Comparison of ENCODE assay signal across 27 mouse cellular contexts in the genomic region with DNA sequence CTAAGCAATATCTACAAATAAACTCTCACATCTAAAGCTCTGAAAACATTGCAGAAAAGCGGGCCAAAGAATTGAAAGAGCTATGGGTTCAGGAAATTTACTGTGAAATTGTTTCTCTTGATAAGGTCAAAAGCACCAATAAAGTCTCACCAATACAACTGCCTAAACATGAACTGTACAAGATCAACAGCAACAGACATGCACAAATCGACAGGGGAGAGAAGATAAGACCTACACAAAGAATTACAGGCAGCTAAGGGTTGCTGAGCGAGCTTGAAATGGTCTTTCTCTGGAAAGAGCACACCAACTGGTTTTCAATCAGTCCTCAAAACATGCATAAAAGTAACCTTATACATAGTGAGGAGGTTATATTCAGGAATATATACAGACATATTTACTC.
"Had no signal": no experiment of that assay in that cellular context is flagged by ENCODE, and none has a peak within 500 bp of the region (broad histone marks: within the 10 kb centered on the region; RNA-seq: fewer than 3 reads in every experiment).

No protein-coding gene starts in this region.

- H3K27me3 ChIP-seq: embryonic facial prominence, embryonic 12.5 days; embryonic facial prominence, embryonic 13.5 days; embryonic facial prominence, embryonic 15.5 days; forebrain, embryonic 12.5 days; forebrain, embryonic 13.5 days; forebrain, embryonic 15.5 days had no signal

- ATAC-seq: forebrain, embryonic 13.5 days; forebrain, embryonic 14.5 days; forebrain, embryonic 15.5 days; forebrain, embryonic 16.5 days; forebrain, postnatal 0 days had no signal

- H3K9me3 ChIP-seq: embryonic facial prominence, embryonic 10.5 days; embryonic facial prominence, embryonic 12.5 days; embryonic facial prominence, embryonic 13.5 days; embryonic facial prominence, embryonic 15.5 days; forebrain, embryonic 10.5 days; forebrain, embryonic 12.5 days; forebrain, embryonic 13.5 days; forebrain, embryonic 15.5 days; heart, embryonic 10.5 days had no signal

- H3K4me3 ChIP-seq: embryonic facial prominence, embryonic 10.5 days; embryonic facial prominence, embryonic 12.5 days; embryonic facial prominence, embryonic 13.5 days; embryonic facial prominence, embryonic 15.5 days; erythroblast, embryonic 14.5 days; forebrain, embryonic 10.5 days; forebrain, embryonic 12.5 days; forebrain, embryonic 13.5 days; forebrain, embryonic 15.5 days; gastrocnemius, adult 2 months; heart, adult 2 months; heart, embryonic 10.5 days had no signal

- DNase-seq: cerebellum, adult 9-11 months; cerebellum, postnatal 10 days; cerebellum, postnatal 14 days; cerebellum, postnatal 25 days; cerebellum, postnatal 36 days; embryo, embryonic 11 days; forebrain, postnatal 0 days; gastrocnemius, adult 2 months; gastrocnemius, postnatal 10 days; gastrocnemius, postnatal 14 days; gastrocnemius, postnatal 25 days; gastrocnemius, postnatal 36 days; heart, adult 11 months; heart, adult 18-20 months; heart, adult 2 months had no signal

- H3K4me1 ChIP-seq: embryonic facial prominence, embryonic 10.5 days; embryonic facial prominence, embryonic 12.5 days; embryonic facial prominence, embryonic 13.5 days; embryonic facial prominence, embryonic 15.5 days; forebrain, embryonic 10.5 days; forebrain, embryonic 12.5 days; forebrain, embryonic 13.5 days; forebrain, embryonic 15.5 days; heart, embryonic 10.5 days had no signal

- H3K36me3 ChIP-seq: embryonic facial prominence, embryonic 10.5 days; embryonic facial prominence, embryonic 12.5 days; embryonic facial prominence, embryonic 13.5 days; embryonic facial prominence, embryonic 15.5 days; forebrain, embryonic 10.5 days; forebrain, embryonic 12.5 days; forebrain, embryonic 15.5 days; heart, embryonic 10.5 days had no signal
